Mouse (Mus musculus): Measurements from ENCODE around the gene Smco2. TPM values are rescaled to one million over a fixed set of nuclear protein-coding genes. Genes with fewer than 3 reads are reported as not detected.

Smco2 gene
- polyA plus RNA-seq, 1 experiment from 2014 or later = not detected

DNA sequence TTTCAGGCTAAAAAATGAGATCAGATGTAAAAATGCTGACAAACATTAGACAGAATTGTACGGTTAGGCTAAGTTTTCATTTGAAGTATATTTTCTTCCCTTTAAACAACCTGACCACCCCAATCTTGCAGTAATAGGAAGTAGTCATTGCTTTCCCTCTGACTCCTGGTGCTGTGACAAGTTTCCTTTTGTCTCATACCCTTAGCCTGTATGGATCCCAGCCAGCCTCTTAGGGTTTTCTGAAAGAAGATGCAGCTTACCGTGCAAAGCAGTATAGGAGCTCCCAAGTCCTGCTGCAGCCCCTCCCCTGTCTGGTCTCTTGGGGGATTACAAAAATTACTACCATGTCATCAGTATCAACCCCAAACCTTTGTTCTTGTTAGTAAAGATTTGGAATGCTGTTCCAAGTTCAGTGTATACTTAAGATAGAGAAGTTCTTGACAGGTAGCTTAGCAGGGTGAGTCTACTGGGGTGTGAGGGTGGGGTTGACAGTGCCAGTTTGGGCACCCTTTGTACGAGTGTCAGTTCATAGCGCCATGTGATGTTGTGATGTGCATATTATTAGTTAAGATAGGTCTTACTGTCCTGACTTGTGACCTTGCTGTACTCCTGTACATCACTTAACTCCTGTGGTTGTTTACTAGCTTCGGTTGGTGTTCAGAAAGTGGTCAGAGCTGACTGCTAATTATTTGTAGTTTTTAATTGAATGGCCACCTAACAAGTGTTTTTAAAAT is 57.3 kb downstream of the Smco2 start:
- no peak for TF ChIP-seq CTCF (IDR thresholded peaks at IDR 0.05)
- DNase-seq (ENCODE audit: low read depth, low spot score) (no peak), ATAC-seq (no peak)
- in situ Hi-C loops (cut with MboI; ENCODE audit: low pct_unique_long_range_greater_than_20kb) = no loop called here
- no peaks in the 10 kb centered on the region for H3K27me3 ChIP-seq
- CTCF ChIA-PET = interaction anchor here (0.8 to 1.9 kb wide), 6 partner anchors 17 to 72 kb away, joined by 3 to 11 read pairs (median 4); no protein-coding TSS in a partner anchor
- POLR2A ChIA-PET = interaction anchor here (0.6 to 1.4 kb wide), 3 partner anchors 8 to 19 kb away, joined by 3 read pairs; partner anchors contain the start of gene Ppfibp1

- ChIA-PET POLR2A (interaction anchor here (0.7 kb wide), 1 partner anchor 9 kb away, joined by 3 read pairs; no protein-coding TSS in a partner anchor), CTCF (interaction anchor here (1.1 to 1.9 kb wide), 5 partner anchors 18 to 72 kb away, joined by 3 to 11 read pairs (median 4); no protein-coding TSS in a partner anchor)
- in situ Hi-C loops (cut with MboI; ENCODE audit: low pct_unique_long_range_greater_than_20kb) = no loop called here
- TF ChIP-seq CTCF (IDR thresholded peaks at IDR 0.05) = no peak
- ATAC-seq (no peak), DNase-seq (ENCODE audit: low read depth, low spot score) (no peak)
- no peaks in the 10 kb centered on the region for H3K27me3 ChIP-seq
These were observed 57.9 kb downstream of the Smco2 start for GRCm38 (mm10) chr6:146907795-146908190.

- CTCF ChIA-PET = interaction anchor here (1.2 to 1.5 kb wide), 2 partner anchors 16 to 19 kb away, joined by 3 to 4 read pairs; no protein-coding TSS in a partner anchor
- DNase-seq (ENCODE audit: low read depth, low spot score) (no peak), ATAC-seq (no peak)
- in situ Hi-C loops (cut with MboI; ENCODE audit: low pct_unique_long_range_greater_than_20kb) = no loop called here
- H3K27me3 ChIP-seq = no peaks in the 10 kb centered on the region
- POLR2A ChIA-PET = interaction anchor here (1.3 kb wide), 1 partner anchor 12 kb away, joined by 5 read pairs; no protein-coding TSS in a partner anchor
- no peak for TF ChIP-seq CTCF (IDR thresholded peaks at IDR 0.05)
These were observed 58.9 kb downstream of the Smco2 start for GRCm38 (mm10) chr6:146908801-146909200.

DNA sequence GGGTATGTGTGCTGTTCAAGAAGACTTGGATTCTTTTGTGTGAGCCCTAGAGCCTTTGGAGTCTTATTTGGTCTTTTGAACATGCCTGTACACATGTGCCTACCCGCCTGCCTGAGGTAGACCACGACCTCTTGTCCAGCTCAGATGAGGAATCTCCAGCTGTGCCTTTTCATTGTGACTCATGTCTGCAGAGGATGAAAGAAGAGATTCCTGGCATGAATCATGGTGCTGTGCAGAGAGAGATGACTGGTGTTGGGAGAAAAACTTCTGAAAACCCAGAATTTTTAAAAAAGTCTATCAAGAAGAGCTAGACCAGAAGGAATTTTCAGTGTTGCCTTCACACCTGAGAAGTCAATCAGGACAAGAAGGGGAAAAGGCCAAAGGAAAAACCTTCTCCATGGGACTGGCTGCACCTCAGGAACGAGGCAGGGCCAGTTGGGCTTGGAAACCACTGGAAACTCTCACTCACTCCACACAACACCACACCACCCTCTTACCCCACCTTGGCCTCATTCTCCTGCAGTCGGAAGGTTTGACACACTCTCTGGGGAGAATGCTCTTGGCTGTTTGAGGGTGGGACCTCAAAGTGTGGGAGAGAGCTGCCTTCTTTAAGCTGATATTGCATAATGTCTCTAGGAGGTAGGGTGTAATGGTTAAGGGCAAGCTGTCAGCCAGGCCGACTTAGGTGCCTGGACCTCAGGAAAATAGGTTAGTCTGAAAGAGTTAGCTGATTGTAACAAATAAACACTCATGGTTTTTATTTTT is 60.0 kb downstream of the Smco2 start:
- CTCF ChIA-PET = interaction anchor here (0.9 to 1.0 kb wide), 2 partner anchors 8 to 18 kb away, joined by 3 read pairs; no protein-coding TSS in a partner anchor
- no peaks in the 10 kb centered on the region for H3K27me3 ChIP-seq
- ATAC-seq = peak; percentile 83
- no peak for TF ChIP-seq CTCF (IDR thresholded peaks at IDR 0.05)
- in situ Hi-C loops (cut with MboI; ENCODE audit: low pct_unique_long_range_greater_than_20kb) = no loop called here
- peak; percentile 73 for DNase-seq (ENCODE audit: low read depth, low spot score)
- POLR2A ChIA-PET = interaction anchor here (1.3 kb wide), 1 partner anchor 13 kb away, joined by 5 read pairs; no protein-coding TSS in a partner anchor

DNA sequence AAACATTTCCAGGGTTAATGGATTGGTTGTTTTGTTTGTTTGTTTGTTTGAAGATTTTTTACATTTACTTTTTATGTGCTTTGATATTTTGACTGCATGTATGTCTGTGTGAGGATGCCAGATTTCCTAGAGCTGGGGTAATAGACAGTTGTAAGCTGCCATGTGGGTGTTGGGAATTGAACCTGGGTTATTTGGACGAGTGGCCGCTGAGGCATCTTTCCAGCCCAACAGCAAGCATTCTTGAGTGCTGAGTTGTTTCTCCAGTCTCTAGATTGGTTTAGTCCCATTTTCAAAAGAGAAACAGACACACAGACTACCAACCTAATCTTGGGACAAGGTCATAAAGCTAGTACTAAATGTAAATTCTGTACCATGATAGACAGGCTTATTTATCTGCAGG is 60.9 kb downstream of the Smco2 start:
- ChIA-PET POLR2A (no interaction called here), CTCF (interaction anchor here (0.9 kb wide), 1 partner anchor 17 kb away, joined by 3 read pairs; no protein-coding TSS in a partner anchor)
- no peak for DNase-seq (ENCODE audit: low read depth, low spot score)
- ATAC-seq = no peak
- no peak for TF ChIP-seq CTCF (IDR thresholded peaks at IDR 0.05)
- in situ Hi-C loops (cut with MboI; ENCODE audit: low pct_unique_long_range_greater_than_20kb) = no loop called here
- no peaks in the 10 kb centered on the region for H3K27me3 ChIP-seq

GRCm38 (mm10) chr6:146912835-146913488 is 63.1 kb downstream of the Smco2 start:
- H3K27me3 ChIP-seq = no peaks in the 10 kb centered on the region
- no peak for TF ChIP-seq CTCF (IDR thresholded peaks at IDR 0.05)
- CTCF ChIA-PET = interaction anchor here (1.4 kb wide), 1 partner anchor 14 kb away, joined by 4 read pairs; no protein-coding TSS in a partner anchor
- ATAC-seq (peak; percentile 36), DNase-seq (ENCODE audit: low read depth, low spot score) (no peak)
- POLR2A ChIA-PET = interaction anchor here (1.2 kb wide), 1 partner anchor 9 kb away, joined by 3 read pairs; no protein-coding TSS in a partner anchor
- in situ Hi-C loops (cut with MboI; ENCODE audit: low pct_unique_long_range_greater_than_20kb) = no loop called here

DNA sequence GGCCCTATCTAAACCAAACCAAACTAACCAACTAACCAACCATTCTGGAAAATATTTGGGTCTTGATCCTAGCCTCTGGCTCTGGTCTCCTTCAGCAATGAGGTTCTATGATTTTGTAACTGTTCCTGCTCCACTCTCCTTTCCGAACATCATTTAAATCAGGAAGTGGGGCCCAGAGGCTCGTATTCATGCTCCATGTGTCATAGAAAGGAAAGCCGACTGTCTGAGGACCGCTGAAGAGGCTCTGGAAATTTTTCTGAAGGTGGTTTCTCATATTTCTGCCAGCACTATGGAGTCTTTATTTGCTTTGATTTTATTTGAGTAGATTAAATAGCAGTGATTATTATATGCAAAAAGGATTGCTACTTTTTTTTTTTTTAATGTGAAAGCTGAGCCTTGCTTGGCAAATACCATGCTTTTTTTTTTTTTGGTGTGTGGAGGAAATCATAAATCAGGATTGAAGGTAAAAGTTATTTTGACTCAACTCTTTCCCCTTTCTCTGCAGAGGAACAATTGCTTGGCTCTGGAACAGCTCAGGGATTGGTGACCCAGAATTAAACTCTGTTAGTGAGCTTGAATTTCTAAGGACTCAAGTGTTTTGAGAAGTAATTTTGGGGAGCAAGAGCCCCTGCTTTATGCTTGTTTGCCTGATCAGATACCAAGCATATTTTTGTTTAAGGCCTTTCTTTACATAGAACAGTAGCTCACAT is 63.7 kb downstream of the Smco2 start:
- CTCF ChIA-PET = interaction anchor here (1.0 to 4.1 kb wide), 5 partner anchors 12 to 50 kb away, joined by 3 to 13 read pairs (median 4); no protein-coding TSS in a partner anchor
- H3K27me3 ChIP-seq = no peaks in the 10 kb centered on the region
- POLR2A ChIA-PET = interaction anchor here (0.9 to 1.2 kb wide), 3 partner anchors 9 to 25 kb away, joined by 3 to 5 read pairs (median 3); partner anchors contain the start of gene Ppfibp1
- TF ChIP-seq CTCF (IDR thresholded peaks at IDR 0.05) = no peak
- in situ Hi-C loops (cut with MboI; ENCODE audit: low pct_unique_long_range_greater_than_20kb) = no loop called here
- DNase-seq (ENCODE audit: low read depth, low spot score) (no peak), ATAC-seq (no peak)

DNA sequence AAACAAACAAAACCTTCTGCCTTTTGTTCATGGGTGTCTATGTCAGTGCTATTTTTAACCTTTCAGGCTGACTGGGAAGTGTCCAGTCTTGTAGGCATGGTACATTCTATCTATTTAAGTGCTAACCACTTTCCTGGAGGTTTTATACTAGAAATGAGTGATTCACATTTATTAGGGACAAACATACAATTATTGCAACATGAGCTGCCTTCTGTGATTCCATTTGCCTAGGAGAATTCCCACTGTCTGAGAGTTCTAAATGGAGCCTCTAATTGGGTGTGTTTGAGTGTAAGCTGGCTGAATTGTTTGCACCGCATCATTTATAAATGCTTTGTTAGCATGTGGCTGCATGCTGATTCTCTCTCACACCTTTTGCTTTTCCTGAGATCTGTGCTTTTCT is 65.9 kb downstream of the Smco2 start:
- no peak for TF ChIP-seq CTCF (IDR thresholded peaks at IDR 0.05)
- CTCF ChIA-PET = interaction anchor here (0.9 to 4.1 kb wide), 4 partner anchors 10 to 18 kb away, joined by 3 to 13 read pairs (median 3); no protein-coding TSS in a partner anchor
- no peak for ATAC-seq
- POLR2A ChIA-PET = interaction anchor here (0.7 kb wide), 1 partner anchor 781 kb away, joined by 3 read pairs; no protein-coding TSS in a partner anchor
- in situ Hi-C loops (cut with MboI; ENCODE audit: low pct_unique_long_range_greater_than_20kb) = no loop called here
- H3K27me3 ChIP-seq = no peaks in the 10 kb centered on the region
- DNase-seq (ENCODE audit: low read depth, low spot score) = no peak

DNA sequence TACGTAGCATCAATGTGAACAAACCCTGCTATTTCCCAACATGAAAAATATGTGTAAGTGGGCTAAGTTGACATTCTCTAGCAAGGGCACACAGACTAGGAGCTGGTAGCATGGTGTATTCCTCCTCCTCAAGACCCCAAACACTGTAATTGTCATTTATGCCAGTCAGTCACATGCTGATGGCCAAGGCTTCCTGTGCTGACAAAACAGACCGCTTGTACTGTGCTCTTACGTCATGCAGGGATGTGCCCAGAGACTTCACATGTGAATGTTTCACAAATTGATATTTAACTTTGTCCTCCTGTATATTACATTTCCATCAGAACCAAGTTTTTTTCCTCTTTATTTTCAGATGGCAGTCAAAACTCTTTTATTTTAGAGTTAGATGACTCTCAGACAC is 67.5 kb downstream of the Smco2 start:
- H3K27me3 ChIP-seq = no peaks in the 10 kb centered on the region
- ChIA-PET CTCF (interaction anchor here (1.4 to 4.1 kb wide), 6 partner anchors 8 to 84 kb away, joined by 3 to 13 read pairs (median 4); no protein-coding TSS in a partner anchor), POLR2A (interaction anchor here (1.2 kb wide), 2 partner anchors 9 to 13 kb away, joined by 3 read pairs; no protein-coding TSS in a partner anchor)
- in situ Hi-C loops (cut with MboI; ENCODE audit: low pct_unique_long_range_greater_than_20kb) = no loop called here
- DNase-seq (ENCODE audit: low read depth, low spot score) (no peak), ATAC-seq (no peak)
- TF ChIP-seq CTCF (IDR thresholded peaks at IDR 0.05) = no peak
